Mouse (Mus musculus) testis, adult 2 months (tissue): ENCODE results near the gene Foxb1. TPM values are rescaled to one million over a fixed set of nuclear protein-coding genes. Genes with fewer than 3 reads are reported as not detected.

Experiments
- H3K27ac ChIP-seq: fragments of 200-500 bp; 2 replicates; pipeline ENCODE4 v1.5.1; 2012; ENCODE audit warnings: low read depth, low read length; ENCODE audit not compliant: control insufficient read depth, insufficient read depth
- H3K27me3 ChIP-seq: fragments of 200-500 bp; 2 replicates; pipeline ENCODE4 v1.6.1; 2012; ENCODE audit warnings: mild to moderate bottlenecking, low read length, moderate library complexity; ENCODE audit not compliant: control insufficient read depth, insufficient read depth
- H3K36me3 ChIP-seq: fragments of 200-500 bp; 2 replicates; pipeline ENCODE4 v1.6.1; 2012; ENCODE audit warnings: mild to moderate bottlenecking, low read length; ENCODE audit not compliant: control insufficient read depth, insufficient read depth
- H3K4me1 ChIP-seq: fragments of 200-500 bp; 2 replicates; pipeline ENCODE4 v1.6.1; 2012; ENCODE audit warnings: low read length; ENCODE audit not compliant: control insufficient read depth, insufficient read depth
- H3K4me3 ChIP-seq: fragments of 200-500 bp; 2 replicates; pipeline ENCODE4 v1.5.1; 2012; ENCODE audit warnings: low read depth, mild to moderate bottlenecking, low read length, moderate library complexity, mixed read lengths; ENCODE audit not compliant: control insufficient read depth
- CTCF ChIP-seq: fragments of 200-500 bp; IDR thresholded peaks from 2 replicates; pipeline ENCODE4 v1.5.1; 2012; ENCODE audit warnings: low read depth, mild to moderate bottlenecking, inconsistent platforms, low read length, moderate library complexity; ENCODE audit not compliant: control insufficient read depth, insufficient read depth, insufficient replicate concordance
- POLR2A ChIP-seq: fragments of 200-500 bp; IDR thresholded peaks from 2 replicates; pipeline ENCODE4 v1.6.1; 2012; ENCODE audit warnings: low read depth, mild to moderate bottlenecking, inconsistent platforms, low read length, moderate library complexity; ENCODE audit not compliant: control insufficient read depth
- polyA plus RNA-seq: library from polyadenylated mRNA; depleted of rRNA; stranded (reverse); fragments of >200 nt; gene quantifications from 2 replicates; pipeline ENCODE4 v1.2.3, GENCODE M21; 2012; rRNA removed

Gene Foxb1
- not detected in 2 replicates for polyA plus RNA-seq

GRCm38 (mm10) chr9:69760371-69761301 is at the start of gene Foxb1:
Gene Foxb1, minus strand, starts transcription at chr9:69760940.
- peaks cover 10% of the 10 kb centered on the region for H3K4me1 ChIP-seq
- TF ChIP-seq CTCF (no peak), POLR2A (no peak)

GRCm38 (mm10) chr9:69790562-69790961 is 29.8 kb upstream of the Foxb1 start:
- H3K27ac ChIP-seq: no peak overlapping the region
- TF ChIP-seq CTCF: peak; percentile 86; the same call in 1 of the 2 replicates
- TF ChIP-seq POLR2A: no peak
- H3K27me3 ChIP-seq: no peaks in the 10 kb centered on the region
- no peaks in the 10 kb centered on the region for H3K4me1 ChIP-seq
- H3K4me3 ChIP-seq: no peak overlapping the region
- H3K36me3 ChIP-seq: no peaks in the 10 kb centered on the region

More at GRCm38 (mm10) chr9:69760371-69761301, at the start of gene Foxb1:
- Histone ChIP-seq H3K27ac (no peak within 1 kb of the TSS), H3K27me3 (peaks cover 2% of the 10 kb centered on the region), H3K36me3 (no peaks in the 10 kb centered on the region), H3K4me3 (0 out of 2 replicates have a peak within 1 kb of the TSS, but pooled peaks have one; percentile 12)

GRCm38 (mm10) chr9:69779996-69780395 is 19.3 kb upstream of the Foxb1 start:
- H3K27ac ChIP-seq: no peak overlapping the region
- TF ChIP-seq POLR2A (no peak), CTCF (no peak)
- H3K4me3 ChIP-seq: no peak overlapping the region
- no peaks in the 10 kb centered on the region for H3K4me1 ChIP-seq
- H3K36me3 ChIP-seq: no peaks in the 10 kb centered on the region
- H3K27me3 ChIP-seq: no peaks in the 10 kb centered on the region

- TF ChIP-seq POLR2A (no peak), CTCF (no peak)
- H3K4me1 ChIP-seq: peaks cover 8% of the 10 kb centered on the region
Measured at GRCm38 (mm10) chr9:69769949-69770585, 9.3 kb upstream of the Foxb1 start.

GRCm38 (mm10) chr9:69769091-69769948 is 8.6 kb upstream of the Foxb1 start:
- Histone ChIP-seq H3K27ac (no peak overlapping the region), H3K4me3 (no peak overlapping the region), H3K27me3 (peaks cover 6% of the 10 kb centered on the region), H3K4me1 (peaks cover 10% of the 10 kb centered on the region), H3K36me3 (no peaks in the 10 kb centered on the region)
- no peak for TF ChIP-seq CTCF

More at GRCm38 (mm10) chr9:69769949-69770585, 9.3 kb upstream of the Foxb1 start:
- Histone ChIP-seq H3K27me3 (peaks cover 6% of the 10 kb centered on the region), H3K36me3 (no peaks in the 10 kb centered on the region), H3K27ac (no peak overlapping the region), H3K4me3 (no peak overlapping the region)

GRCm38 (mm10) chr9:69768136-69768875 is 7.6 kb upstream of the Foxb1 start:
- H3K4me1 ChIP-seq: peaks cover 10% of the 10 kb centered on the region
- H3K4me3 ChIP-seq: no peak overlapping the region; the same call in none of the 2 replicates
- no peak overlapping the region for H3K27ac ChIP-seq
- no peaks in the 10 kb centered on the region for H3K36me3 ChIP-seq
- peaks cover 6% of the 10 kb centered on the region for H3K27me3 ChIP-seq
- no peak for TF ChIP-seq POLR2A
- no peak for TF ChIP-seq CTCF

GRCm38 (mm10) chr9:69767421-69767820 is 6.7 kb upstream of the Foxb1 start:
- H3K4me1 ChIP-seq: peaks cover 10% of the 10 kb centered on the region

More at GRCm38 (mm10) chr9:69767421-69767820, 6.7 kb upstream of the Foxb1 start:
- Histone ChIP-seq H3K27ac (no peak overlapping the region), H3K27me3 (peaks cover 6% of the 10 kb centered on the region), H3K36me3 (no peaks in the 10 kb centered on the region), H3K4me3 (no peak overlapping the region)
- TF ChIP-seq POLR2A: no peak
- TF ChIP-seq CTCF: no peak
